Mouse (Mus musculus): Measurements from ENCODE around the gene Elmsan1.

DNA sequence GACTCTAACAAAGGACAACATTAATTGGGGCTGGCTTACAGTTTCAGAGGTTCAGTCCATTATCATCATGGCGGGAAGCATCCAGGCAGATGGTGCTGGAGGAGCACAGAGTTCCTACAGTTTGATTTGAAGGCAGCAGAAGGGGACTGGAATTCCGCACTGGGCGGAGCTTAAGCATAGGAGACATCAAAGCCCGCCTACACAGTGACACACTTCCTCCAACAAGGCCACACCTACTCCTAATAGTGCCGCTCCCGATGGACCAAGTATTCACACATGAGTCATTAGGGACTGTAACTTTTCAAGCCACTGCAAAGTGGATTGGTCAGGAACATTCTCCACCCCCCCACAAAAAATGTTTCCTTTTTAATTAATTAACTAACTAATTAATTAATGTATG is 16.9 kb upstream of the Elmsan1 start:
- TF ChIP-seq CTCF (conservative IDR thresholded peaks at IDR 0.05; ENCODE audit: low read length) (no peak; the same call in 1 of the 2 replicates), NANOG (IDR thresholded peaks at IDR 0.05; ENCODE audit: borderline replicate concordance, low read length) (no peak), POU5F1 (IDR thresholded peaks at IDR 0.05; ENCODE audit: borderline replicate concordance, low read length) (no peak)
